Mouse (Mus musculus): ENCODE measurements at regions not wholly inside any gene's neighbourhood (a gene's known extent, or its start where the extent isn't known, plus 50 kb on each side); places are given as distances from the start of the nearest gene placed in this dataset.

DNA sequence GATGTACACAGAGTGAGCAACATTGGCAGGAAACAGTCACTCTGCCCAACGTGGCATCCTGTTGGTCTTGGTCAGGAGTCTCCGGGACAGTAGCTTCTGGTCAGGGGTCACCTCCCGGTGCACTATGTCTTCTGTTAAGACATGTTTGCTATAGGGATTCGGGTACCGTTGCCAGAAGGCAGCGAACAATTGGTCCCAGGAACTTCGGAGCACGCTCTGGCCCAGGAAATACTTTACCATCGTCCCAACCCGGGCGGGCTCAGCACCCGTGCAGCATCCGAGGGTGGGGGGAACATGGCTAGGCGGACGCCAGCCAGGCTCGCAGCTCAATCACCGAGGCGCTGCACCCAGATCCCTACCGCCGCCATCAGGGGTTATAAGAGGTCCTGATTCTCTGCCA, 80.6 kb upstream of the Adam23 start:
- DNase-seq (ENCODE audit: low spot score in 2 of 2), result no peak

DNA sequence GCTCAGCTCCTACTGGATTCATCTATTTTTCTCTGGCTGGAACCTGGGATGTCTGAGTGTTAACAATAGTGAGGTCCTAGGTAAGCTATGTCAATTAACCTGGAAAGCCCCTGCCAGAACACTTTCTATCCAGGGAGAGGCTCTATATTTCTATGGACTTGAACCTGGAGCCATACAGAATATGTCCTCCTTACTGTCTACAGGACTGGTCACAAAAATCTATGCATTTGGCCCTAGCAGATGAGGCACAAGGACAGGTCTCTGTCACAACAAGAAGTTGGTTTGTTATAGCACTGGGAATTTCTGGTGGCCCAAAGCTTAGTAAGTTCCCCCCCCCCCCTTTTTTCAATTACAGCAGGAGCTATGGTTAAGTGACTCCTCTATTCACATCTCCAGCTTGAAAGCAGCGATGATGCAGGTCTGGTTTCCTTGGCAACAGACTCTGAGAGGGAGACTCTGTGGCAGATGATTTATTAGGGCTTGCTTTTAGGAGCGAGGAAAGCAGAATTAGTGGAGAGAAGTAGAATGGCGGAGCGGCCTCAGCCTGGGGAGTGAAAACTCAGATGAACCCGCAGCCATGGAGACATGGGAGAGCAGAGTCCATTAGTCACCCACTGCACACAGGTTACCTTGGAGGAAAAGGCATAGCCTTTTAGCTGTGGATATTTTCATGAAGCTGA, 77.9 kb upstream of the Adam23 start:
- DNase-seq (ENCODE audit: low spot score in 2 of 2), result peak; percentile 37 to 59

DNA sequence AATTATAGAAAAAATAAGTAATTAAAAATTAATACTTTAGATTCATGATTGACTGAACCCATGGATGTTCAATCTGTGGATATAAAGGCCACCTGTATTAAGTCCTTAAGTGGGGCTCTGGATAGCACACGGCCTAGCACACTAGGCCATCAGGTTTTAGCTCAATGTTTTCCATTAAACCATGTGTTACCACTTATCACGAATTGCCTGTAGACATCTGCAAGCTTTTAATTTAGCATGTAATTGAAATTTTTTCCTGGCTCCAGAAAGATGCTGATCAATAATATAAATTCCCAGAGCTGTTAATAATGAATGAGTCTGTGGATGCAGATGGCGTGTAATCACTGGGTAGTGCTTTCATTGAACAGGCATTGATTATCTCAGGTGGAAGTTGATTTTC, 76.8 kb upstream of the Adam23 start:
- no peak for DNase-seq (ENCODE audit: low spot score in 2 of 2)

DNA sequence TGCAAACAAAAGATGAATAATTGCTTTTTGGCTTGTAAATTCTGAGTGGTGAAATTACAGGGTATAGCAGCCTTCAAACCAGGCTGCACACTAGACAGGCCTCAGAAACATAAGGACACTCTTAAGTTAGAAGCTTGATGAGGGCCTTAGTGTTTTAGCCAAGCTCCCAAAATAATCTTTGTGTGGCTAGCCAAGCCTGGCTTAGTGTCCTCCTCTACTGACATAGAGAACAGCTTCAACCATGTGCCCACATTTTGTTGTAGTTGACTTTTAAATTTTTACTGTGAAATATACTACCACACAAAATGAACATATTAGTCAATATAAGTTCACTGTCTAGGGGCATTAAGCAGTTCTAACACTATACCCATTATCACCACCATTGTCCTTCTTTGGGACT, 76.1 kb upstream of the Adam23 start:
- no peak for DNase-seq (ENCODE audit: low spot score in 2 of 2)

DNA sequence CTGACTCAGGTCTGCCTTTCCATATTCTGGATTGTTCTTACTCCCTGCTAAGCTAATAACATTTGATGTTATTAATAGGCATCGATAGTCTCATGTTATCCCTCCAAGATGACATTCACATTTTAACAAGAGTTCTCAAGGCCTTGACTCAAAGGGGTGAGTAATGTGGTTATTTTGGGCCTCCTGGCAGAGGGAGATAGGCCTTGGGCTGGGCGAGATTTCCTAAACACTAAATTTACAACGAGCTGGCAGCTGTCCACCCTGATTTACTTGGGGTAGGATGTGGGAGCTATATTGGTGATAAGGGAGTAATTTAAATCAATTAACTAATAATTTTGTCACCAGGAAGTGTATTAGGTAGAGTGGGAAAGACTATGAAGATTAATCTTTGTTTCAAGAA, 62.6 kb upstream of the Adam23 start:
- no peak for DNase-seq (ENCODE audit: low spot score in 2 of 2)

DNA sequence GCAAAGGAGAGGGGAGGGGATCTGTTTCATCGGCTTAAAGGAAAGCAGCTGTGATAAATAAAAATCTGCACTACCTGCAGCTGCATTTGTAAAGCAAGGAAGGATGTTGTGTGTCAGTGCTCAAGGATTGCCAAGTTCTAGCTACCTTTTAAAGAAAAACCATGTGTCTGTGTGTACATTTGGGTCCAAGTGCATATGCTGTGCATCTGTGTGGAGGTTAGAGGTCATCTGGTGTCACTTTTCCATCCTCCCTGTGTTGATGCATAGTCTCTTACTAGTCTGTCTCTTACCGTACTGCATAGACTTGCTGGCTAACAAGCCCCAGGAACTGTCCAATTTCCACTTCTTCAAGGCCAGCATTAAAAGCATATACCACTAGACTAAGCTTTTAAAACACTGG, 60.6 kb upstream of the Adam23 start:
- no peak for DNase-seq (ENCODE audit: low spot score in 2 of 2)

DNA sequence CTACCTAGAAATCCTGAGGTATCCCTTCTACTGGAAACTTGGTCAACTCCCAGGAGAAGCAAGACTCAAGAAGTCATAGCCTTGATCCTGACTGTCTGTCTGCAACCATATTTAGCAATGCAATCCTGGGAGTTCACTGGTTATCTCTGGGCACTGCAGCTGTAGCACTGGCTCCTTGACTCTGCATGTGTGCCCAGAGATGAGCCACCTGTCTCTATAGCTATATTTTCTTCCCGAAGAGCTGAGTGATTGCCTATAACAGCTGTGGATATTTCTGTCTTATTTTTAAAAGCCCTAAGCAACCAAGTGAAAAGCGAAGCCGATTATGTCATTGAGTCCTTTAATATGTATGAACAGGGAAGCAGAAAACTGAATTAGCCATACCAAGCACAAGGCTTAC, 50.3 kb upstream of the Adam23 start:
- DNase-seq (ENCODE audit: low spot score in 2 of 2), result no peak

Data from layer of hippocampus, adult 8-10 months (tissue).